Mouse (Mus musculus) limb, embryonic 13.5 days (tissue): ENCODE data around the gene Gm10642. TPM values are rescaled to one million over a fixed set of nuclear protein-coding genes. Genes with fewer than 3 reads are reported as not detected.

ENCODE experiments used
- ATAC-seq: fragments of 200-750 bp; cut with Nextera tagmentation; 2 replicates; pipeline ENCODE4 v1.8.0; 2017; ENCODE audit warnings: low read depth, moderate number of reproducible peaks, moderate TSS enrichment; ENCODE audit not compliant: low FRiP score
- H3K27ac ChIP-seq: fragments of 300-500 bp; sonication (generic); 2 replicates; pipeline ENCODE4 v1.5.1; 2015; ENCODE audit warnings: inconsistent platforms, mild to moderate bottlenecking, moderate library complexity
- H3K27me3 ChIP-seq: fragments of 300-500 bp; sonication (generic); 2 replicates; pipeline ENCODE4 v1.6.1; 2015; ENCODE audit warnings: mild to moderate bottlenecking, inconsistent platforms
- H3K36me3 ChIP-seq: fragments of 300-500 bp; sonication (generic); 2 replicates; pipeline ENCODE4 v1.6.1; 2015; ENCODE audit warnings: inconsistent platforms, mild to moderate bottlenecking, moderate library complexity
- H3K4me1 ChIP-seq: fragments of 300-500 bp; sonication (generic); 2 replicates; pipeline ENCODE4 v1.6.1; 2015; ENCODE audit warnings: inconsistent platforms
- H3K4me2 ChIP-seq: fragments of 300-500 bp; sonication (generic); replicated peaks from 2 replicates; pipeline ENCODE4 v1.6.1; 2015; ENCODE audit warnings: inconsistent platforms, mild to moderate bottlenecking, moderate library complexity
- H3K4me3 ChIP-seq: fragments of 300-500 bp; sonication (generic); 2 replicates; pipeline ENCODE4 v1.5.1; 2015; ENCODE audit warnings: moderate library complexity, mild to moderate bottlenecking, inconsistent platforms
- H3K9ac ChIP-seq: fragments of 300-500 bp; sonication (generic); 2 replicates; pipeline ENCODE4 v1.6.1; 2015; ENCODE audit warnings: mild to moderate bottlenecking, inconsistent platforms
- H3K9me3 ChIP-seq: fragments of 300-500 bp; sonication (generic); 2 replicates; pipeline ENCODE4 v1.6.1; 2016; ENCODE audit warnings: inconsistent platforms
- WGBS: fragments of 180-500 bp; shearing (Covaris S2); methylation state at CpG from one replicate; pipeline ENCODE4 v1.1.7; 2015; 5-methylcytosine and 5-hydroxymethylcytosine counted together
- polyA plus RNA-seq: library from polyadenylated mRNA; unstranded; fragments of >200 nt; fragmentation: Nextera tagmentation; extraction: Ambion mirVana; gene quantifications from 2 replicates; pipeline ENCODE4 v1.2.1, GENCODE M21; 2015

Gene Gm10642
- polyA plus RNA-seq, 1 experiment from 2014 or later: 0.18 TPM

DNA sequence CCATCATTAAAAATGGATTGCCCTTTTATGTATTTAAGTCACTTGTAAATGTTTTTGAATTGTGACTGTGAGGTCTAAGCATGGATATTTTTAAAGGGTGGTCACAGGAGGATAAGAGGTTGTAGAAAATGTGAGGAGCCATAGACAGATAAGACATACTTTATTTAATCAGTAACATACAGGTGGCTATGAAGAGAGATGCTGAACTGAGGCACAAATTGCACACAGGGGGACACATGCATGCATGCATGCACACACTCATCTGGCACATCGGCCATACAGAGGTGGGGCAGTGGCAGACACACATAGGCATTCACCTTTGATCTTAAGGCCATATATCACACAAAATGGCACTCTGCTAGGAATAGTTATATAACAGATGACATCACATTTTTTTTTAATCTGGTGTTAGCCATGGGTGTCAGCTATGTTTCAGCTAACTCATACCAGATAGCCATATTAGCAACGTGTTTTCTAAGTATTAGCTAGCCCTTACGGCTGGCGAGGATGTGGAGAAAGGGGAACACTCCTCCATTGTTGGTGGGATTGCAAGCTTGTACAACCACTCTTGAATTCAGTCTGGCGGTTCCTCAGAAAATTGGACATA is 47.6 kb downstream of the Gm10642 start:
- H3K9ac ChIP-seq: no peak overlapping the region
- 90% methylated on average over 5 of the region's 5 CpGs for WGBS
- H3K27ac ChIP-seq: no peak overlapping the region
- H3K36me3 ChIP-seq: peaks cover 13% of the 10 kb centered on the region
- H3K9me3 ChIP-seq: no peaks in the 10 kb centered on the region
- no peak overlapping the region for H3K4me2 ChIP-seq
- no peaks in the 10 kb centered on the region for H3K27me3 ChIP-seq
- no peak overlapping the region for H3K4me3 ChIP-seq
- H3K4me1 ChIP-seq: no peaks in the 10 kb centered on the region
- ATAC-seq: no peak

DNA sequence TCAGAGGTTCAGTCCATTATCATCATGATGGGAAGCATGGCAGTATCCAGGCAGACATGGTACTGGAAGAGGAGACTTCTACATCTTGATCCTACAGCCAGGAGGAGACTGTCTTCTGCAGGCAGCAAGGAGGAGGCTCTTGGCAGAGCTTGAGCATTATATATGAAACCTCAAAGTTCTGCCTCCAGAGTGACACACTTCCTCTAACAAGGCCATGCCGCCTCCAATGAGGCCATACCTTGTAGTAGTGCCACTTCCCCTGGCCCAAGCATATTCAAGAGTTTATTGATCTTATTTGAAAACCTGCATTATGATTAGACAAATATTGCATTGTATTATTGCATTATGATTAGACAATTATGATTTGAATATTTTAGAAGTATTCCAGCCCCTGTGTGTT is 50.4 kb downstream of the Gm10642 start:
- Histone ChIP-seq H3K4me1 (no peaks in the 10 kb centered on the region), H3K9ac (no peak overlapping the region), H3K36me3 (peaks cover 13% of the 10 kb centered on the region), H3K27me3 (no peaks in the 10 kb centered on the region), H3K9me3 (no peaks in the 10 kb centered on the region), H3K27ac (no peak overlapping the region), H3K4me2 (no peak overlapping the region), H3K4me3 (no peak overlapping the region)
- WGBS: 91% methylated on average over 1 of the region's 1 CpGs
- no peak for ATAC-seq

Other genes with a start within 250 kb of the Gm10642 start
- 178 and 189 TPM in 2 replicates for gene Ccnb2, start 234.7 kb upstream of the Gm10642 start, polyA plus RNA-seq
- 27.1 and 29.1 TPM in 2 replicates for gene Rnf111, start 152.5 kb upstream of the Gm10642 start, polyA plus RNA-seq
- 64.6 and 64.8 TPM in 2 replicates for gene Sltm, start 113.5 kb upstream of the Gm10642 start, polyA plus RNA-seq
- 7.7 TPM in 2 replicates for gene Mindy2, start 923 bp downstream of the Gm10642 start, polyA plus RNA-seq
- gene Adam10, start 22.7 kb downstream of the Gm10642 start, polyA plus RNA-seq: 60.6 and 64.6 TPM in 2 replicates